Mouse (Mus musculus): ENCODE measurements at regions not wholly inside any gene's neighbourhood (a gene's known extent, or its start where the extent isn't known, plus 50 kb on each side); places are given as distances from the start of the nearest gene placed in this dataset.

GRCm38 (mm10) chr6:37713411-37713810 lies 157.2 kb upstream of the Trim24 start:
- TF ChIP-seq REST (IDR thresholded peaks at IDR 0.05; ENCODE audit: insufficient read depth, insufficient read length), result no peak
- TF ChIP-seq MYOG (IDR thresholded peaks at IDR 0.05; ENCODE audit: control insufficient read depth in 1 of 3, insufficient read depth in 1 of 3, insufficient read length in 2 of 3, low read depth in 2 of 3), result no peak
- TF ChIP-seq E2F4 (IDR thresholded peaks at IDR 0.05; ENCODE audit: insufficient read depth), result no peak
- no peak for TF ChIP-seq TCF12 (IDR thresholded peaks at IDR 0.05; ENCODE audit: insufficient read depth, poor library complexity, severe bottlenecking)
- no peak for TF ChIP-seq TCF3 (IDR thresholded peaks at IDR 0.05; ENCODE audit: insufficient read length, low read depth)
- no peak for TF ChIP-seq USF1 (IDR thresholded peaks at IDR 0.05; ENCODE audit: low read depth)
- no peak for TF ChIP-seq POLR2AphosphoS2 (IDR thresholded peaks at IDR 0.05; ENCODE audit: insufficient read length, low read depth)
- TF ChIP-seq MYOD1 (IDR thresholded peaks at IDR 0.05; ENCODE audit: control insufficient read depth in 1 of 3, insufficient read length in 2 of 3, low read depth in 2 of 3), result no peak
- no peak for TF ChIP-seq MAX (IDR thresholded peaks at IDR 0.05; ENCODE audit: low read depth)
- H3K36me3 ChIP-seq (ENCODE audit: control insufficient read depth, insufficient read depth), result no peaks in the 10 kb centered on the region
- H3K4me2 ChIP-seq (ENCODE audit: low read depth), result no peak overlapping the region
- H3K4me3 ChIP-seq, result no peak overlapping the region
- no peaks in the 10 kb centered on the region for H3K27me3 ChIP-seq (ENCODE audit: control insufficient read depth, insufficient read depth, insufficient read length)
- no peaks in the 10 kb centered on the region for H3K79me2 ChIP-seq (ENCODE audit: control insufficient read depth, insufficient read depth)
- no peak overlapping the region for H3ac ChIP-seq (ENCODE audit: control insufficient read depth, insufficient read length)

- H3K4me2 ChIP-seq (ENCODE audit: low read depth), result no peak overlapping the region
- no peaks in the 10 kb centered on the region for H3K27me3 ChIP-seq (ENCODE audit: control insufficient read depth, insufficient read depth, insufficient read length)
- TF ChIP-seq MYOG (IDR thresholded peaks at IDR 0.05; ENCODE audit: control insufficient read depth in 1 of 3, insufficient read depth in 1 of 3, insufficient read length in 2 of 3, low read depth in 2 of 3) (no peak), USF1 (IDR thresholded peaks at IDR 0.05; ENCODE audit: low read depth) (no peak), TCF3 (IDR thresholded peaks at IDR 0.05; ENCODE audit: insufficient read length, low read depth) (no peak), E2F4 (IDR thresholded peaks at IDR 0.05; ENCODE audit: insufficient read depth) (no peak), POLR2A (IDR thresholded peaks at IDR 0.05; ENCODE audit: insufficient read length, low read depth) (no peak), MYOD1 (IDR thresholded peaks at IDR 0.05; ENCODE audit: control insufficient read depth in 1 of 3, insufficient read length in 2 of 3, low read depth in 2 of 3) (no peak), MAX (IDR thresholded peaks at IDR 0.05; ENCODE audit: low read depth) (no peak), TCF12 (IDR thresholded peaks at IDR 0.05; ENCODE audit: insufficient read depth, poor library complexity, severe bottlenecking) (no peak), POLR2AphosphoS2 (IDR thresholded peaks at IDR 0.05; ENCODE audit: insufficient read length, low read depth) (no peak), REST (IDR thresholded peaks at IDR 0.05; ENCODE audit: insufficient read depth, insufficient read length) (no peak), CEBPB (IDR thresholded peaks at IDR 0.05; ENCODE audit: insufficient read depth, poor library complexity, severe bottlenecking) (no peak), SRF (IDR thresholded peaks at IDR 0.05; ENCODE audit: control insufficient read depth, insufficient read length, low read depth) (no peak)
- H3ac ChIP-seq (ENCODE audit: control insufficient read depth, insufficient read length), result no peak overlapping the region
- no peaks in the 10 kb centered on the region for H3K36me3 ChIP-seq (ENCODE audit: control insufficient read depth, insufficient read depth)
- H3K4me3 ChIP-seq, result no peak overlapping the region
- no peaks in the 10 kb centered on the region for H3K79me2 ChIP-seq (ENCODE audit: control insufficient read depth, insufficient read depth)
Measured at GRCm38 (mm10) chr6:37714223-37714928, 156.2 kb upstream of the Trim24 start.

DNA sequence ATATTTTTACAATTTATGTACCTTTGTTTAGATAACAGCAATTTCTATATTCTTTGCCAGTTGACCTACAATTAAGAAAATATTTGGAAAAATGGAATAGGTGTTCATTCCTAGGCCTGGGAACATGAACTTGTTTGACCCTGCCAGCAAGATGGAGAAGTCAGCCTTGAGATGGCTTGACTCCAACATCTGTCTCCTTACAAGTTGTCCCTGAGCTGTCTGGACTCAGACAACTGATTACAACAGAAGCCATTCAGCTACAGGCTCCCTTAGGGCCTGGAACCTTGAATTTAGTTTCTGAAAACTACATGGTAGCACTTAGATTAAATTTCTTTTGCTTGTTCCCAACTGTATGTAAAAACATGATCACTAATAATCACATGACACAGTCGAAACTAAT lies 148.9 kb upstream of the Trim24 start:
- Histone ChIP-seq H3K27me3 (ENCODE audit: control insufficient read depth, insufficient read depth, insufficient read length) (no peaks in the 10 kb centered on the region), H3ac (ENCODE audit: control insufficient read depth, insufficient read length) (no peak overlapping the region), H3K79me2 (ENCODE audit: control insufficient read depth, insufficient read depth) (no peaks in the 10 kb centered on the region), H3K4me3 (no peak overlapping the region), H3K36me3 (ENCODE audit: control insufficient read depth, insufficient read depth) (no peaks in the 10 kb centered on the region), H3K4me2 (ENCODE audit: low read depth) (no peak overlapping the region)
- no peak for TF ChIP-seq MYOD1 (IDR thresholded peaks at IDR 0.05; ENCODE audit: control insufficient read depth in 1 of 3, insufficient read length in 2 of 3, low read depth in 2 of 3)
- no peak for TF ChIP-seq E2F4 (IDR thresholded peaks at IDR 0.05; ENCODE audit: insufficient read depth)
- TF ChIP-seq REST (IDR thresholded peaks at IDR 0.05; ENCODE audit: insufficient read depth, insufficient read length), result no peak
- TF ChIP-seq MYOG (IDR thresholded peaks at IDR 0.05; ENCODE audit: control insufficient read depth in 1 of 3, insufficient read depth in 1 of 3, insufficient read length in 2 of 3, low read depth in 2 of 3), result no peak
- TF ChIP-seq MAX (IDR thresholded peaks at IDR 0.05; ENCODE audit: low read depth), result no peak
- TF ChIP-seq SRF (IDR thresholded peaks at IDR 0.05; ENCODE audit: control insufficient read depth, insufficient read length, low read depth), result no peak
- no peak for TF ChIP-seq CEBPB (IDR thresholded peaks at IDR 0.05; ENCODE audit: insufficient read depth, poor library complexity, severe bottlenecking)
- TF ChIP-seq POLR2A (IDR thresholded peaks at IDR 0.05; ENCODE audit: insufficient read length, low read depth), result no peak
- no peak for TF ChIP-seq POLR2AphosphoS2 (IDR thresholded peaks at IDR 0.05; ENCODE audit: insufficient read length, low read depth)
- TF ChIP-seq TCF12 (IDR thresholded peaks at IDR 0.05; ENCODE audit: insufficient read depth, poor library complexity, severe bottlenecking), result no peak
- no peak for TF ChIP-seq TCF3 (IDR thresholded peaks at IDR 0.05; ENCODE audit: insufficient read length, low read depth)
- no peak for TF ChIP-seq USF1 (IDR thresholded peaks at IDR 0.05; ENCODE audit: low read depth)

GRCm38 (mm10) chr6:37723337-37723736 lies 147.3 kb upstream of the Trim24 start:
- H3K4me2 ChIP-seq (ENCODE audit: low read depth), result no peak overlapping the region
- H3ac ChIP-seq (ENCODE audit: control insufficient read depth, insufficient read length), result no peak overlapping the region
- H3K27me3 ChIP-seq (ENCODE audit: control insufficient read depth, insufficient read depth, insufficient read length), result no peaks in the 10 kb centered on the region
- H3K79me2 ChIP-seq (ENCODE audit: control insufficient read depth, insufficient read depth), result no peaks in the 10 kb centered on the region
- TF ChIP-seq CEBPB (IDR thresholded peaks at IDR 0.05; ENCODE audit: insufficient read depth, poor library complexity, severe bottlenecking), result 0 out of 2 replicates have a peak, but pooled peaks have one; percentile 13
- TF ChIP-seq MAX (IDR thresholded peaks at IDR 0.05; ENCODE audit: low read depth), result no peak
- no peaks in the 10 kb centered on the region for H3K36me3 ChIP-seq (ENCODE audit: control insufficient read depth, insufficient read depth)
- no peak overlapping the region for H3K4me3 ChIP-seq

DNA sequence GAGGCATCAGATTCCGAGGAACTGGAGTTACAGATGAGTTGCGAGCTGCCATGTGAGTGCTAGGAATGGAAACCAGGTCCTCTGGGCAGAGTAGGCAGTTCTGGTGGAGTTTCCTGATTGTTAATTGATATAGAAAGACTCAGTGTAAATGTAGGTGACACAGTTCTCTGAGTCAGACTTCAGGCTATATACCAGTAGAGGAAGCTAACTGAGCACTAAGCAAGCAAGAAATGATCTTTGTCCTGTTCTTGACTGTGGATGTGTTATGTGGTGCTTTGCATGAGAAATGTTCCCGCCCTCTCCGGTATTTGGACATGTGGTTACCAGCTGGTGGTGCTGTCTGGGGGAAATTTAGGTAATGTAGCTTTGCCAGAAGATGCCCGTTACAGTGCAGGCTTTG lies 146.4 kb upstream of the Trim24 start:
- no peak overlapping the region for H3K4me3 ChIP-seq
- H3ac ChIP-seq (ENCODE audit: control insufficient read depth, insufficient read length), result no peak overlapping the region
- no peaks in the 10 kb centered on the region for H3K79me2 ChIP-seq (ENCODE audit: control insufficient read depth, insufficient read depth)
- H3K4me2 ChIP-seq (ENCODE audit: low read depth), result no peak overlapping the region
- H3K36me3 ChIP-seq (ENCODE audit: control insufficient read depth, insufficient read depth), result no peaks in the 10 kb centered on the region
- H3K27me3 ChIP-seq (ENCODE audit: control insufficient read depth, insufficient read depth, insufficient read length), result no peaks in the 10 kb centered on the region
- TF ChIP-seq TCF3 (IDR thresholded peaks at IDR 0.05; ENCODE audit: insufficient read length, low read depth), result no peak
- no peak for TF ChIP-seq REST (IDR thresholded peaks at IDR 0.05; ENCODE audit: insufficient read depth, insufficient read length)
- TF ChIP-seq MYOG (IDR thresholded peaks at IDR 0.05; ENCODE audit: control insufficient read depth in 1 of 3, insufficient read depth in 1 of 3, insufficient read length in 2 of 3, low read depth in 2 of 3), result no peak
- TF ChIP-seq CEBPB (IDR thresholded peaks at IDR 0.05; ENCODE audit: insufficient read depth, poor library complexity, severe bottlenecking), result no peak
- TF ChIP-seq MAX (IDR thresholded peaks at IDR 0.05; ENCODE audit: low read depth), result no peak

All from myocyte (in vitro differentiated cells).